Mouse (Mus musculus) T-helper 1 cell (primary cell): ENCODE data around the gene Afap1.

Source experiments
- in situ Hi-C: fragments of 300-600 bp; cut with MboI, MseI; formaldehyde crosslinking; loops from one replicate; pipeline ENCODE4 v1.15.1; 2025; ENCODE audit warnings: high pct_unique_total_duplicates

Afap1 gene

GRCm38 (mm10) chr5:35897147-35897546, 4.0 kb downstream of the Afap1 start:
- in situ Hi-C loops: no loop called here

- in situ Hi-C loops: no loop called here
Observed at GRCm38 (mm10) chr5:35898114-35898513, 5.0 kb downstream of the Afap1 start.

- in situ Hi-C loops: no loop called here
Observed at GRCm38 (mm10) chr5:35898994-35899393, 5.9 kb downstream of the Afap1 start.

GRCm38 (mm10) chr5:35900401-35901225, 7.5 kb downstream of the Afap1 start:
- in situ Hi-C loops: no loop called here

GRCm38 (mm10) chr5:35901226-35901809, 8.2 kb downstream of the Afap1 start:
- in situ Hi-C loops: no loop called here

- in situ Hi-C loops: no loop called here
Observed at GRCm38 (mm10) chr5:35903456-35903855, 10.3 kb downstream of the Afap1 start.

- in situ Hi-C loops: no loop called here
Observed at GRCm38 (mm10) chr5:35905283-35905682, 12.2 kb downstream of the Afap1 start.

DNA sequence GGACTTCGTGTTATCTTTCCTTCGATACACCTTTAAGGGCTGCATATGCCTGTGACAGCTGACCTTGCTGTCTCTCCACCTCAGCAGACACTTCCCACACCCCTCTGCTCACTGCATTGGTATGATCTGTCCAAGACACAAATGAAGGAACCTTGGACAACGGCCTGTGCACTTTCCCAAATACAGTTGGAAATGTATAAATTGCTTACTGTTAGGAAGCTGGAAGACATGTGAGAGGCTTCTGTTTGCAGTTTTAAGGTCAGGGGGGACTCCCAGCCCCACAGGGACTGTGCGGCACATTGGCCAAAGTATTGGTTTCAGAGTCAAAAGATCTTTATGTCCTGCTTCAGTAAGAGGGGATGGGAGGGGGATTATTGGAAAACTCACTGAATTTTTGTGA, 14.0 kb downstream of the Afap1 start:
- in situ Hi-C loops: no loop called here

- in situ Hi-C loops: no loop called here
Observed at GRCm38 (mm10) chr5:35907633-35908426, 14.7 kb downstream of the Afap1 start.

DNA sequence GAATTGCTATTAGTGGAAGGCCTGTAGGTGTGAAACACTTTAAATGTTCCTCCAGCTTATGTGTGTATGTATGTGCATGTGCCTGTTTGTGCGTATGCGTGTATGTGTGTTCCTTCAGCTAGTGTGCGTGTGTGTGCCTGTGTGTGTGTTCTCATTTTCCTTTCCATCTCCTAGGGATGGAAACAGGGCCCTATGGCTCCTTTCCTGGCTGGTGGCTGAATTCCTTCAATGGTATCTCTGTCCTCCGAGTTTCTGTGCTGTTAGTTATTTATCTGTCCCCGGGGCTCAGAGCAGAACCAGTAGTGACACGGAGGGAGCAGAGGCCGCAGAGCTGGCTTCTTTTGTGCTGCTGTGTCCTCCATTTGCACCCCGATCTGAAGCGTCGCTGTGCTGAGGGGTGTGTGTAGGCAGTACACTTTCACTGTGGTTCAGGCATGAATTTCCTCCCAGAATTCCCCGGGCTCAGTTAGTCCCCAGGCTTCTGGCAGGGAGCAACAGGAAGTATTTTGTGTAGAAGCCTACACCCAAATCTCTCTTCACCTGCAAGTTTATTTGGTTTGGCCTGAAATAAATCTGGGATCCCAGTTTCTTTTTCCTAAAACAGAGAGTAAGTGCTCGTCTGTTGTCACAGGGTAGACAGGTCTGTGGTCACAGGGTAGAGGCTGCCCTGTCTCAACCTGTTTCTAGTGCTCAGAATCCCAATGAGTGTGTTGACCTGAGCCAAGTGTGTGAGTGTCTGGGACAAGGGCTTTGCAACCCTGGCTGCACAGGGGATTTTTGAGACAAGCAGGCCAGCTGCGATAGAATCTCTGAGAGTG, 15.7 kb downstream of the Afap1 start:
- in situ Hi-C loops: no loop called here

DNA sequence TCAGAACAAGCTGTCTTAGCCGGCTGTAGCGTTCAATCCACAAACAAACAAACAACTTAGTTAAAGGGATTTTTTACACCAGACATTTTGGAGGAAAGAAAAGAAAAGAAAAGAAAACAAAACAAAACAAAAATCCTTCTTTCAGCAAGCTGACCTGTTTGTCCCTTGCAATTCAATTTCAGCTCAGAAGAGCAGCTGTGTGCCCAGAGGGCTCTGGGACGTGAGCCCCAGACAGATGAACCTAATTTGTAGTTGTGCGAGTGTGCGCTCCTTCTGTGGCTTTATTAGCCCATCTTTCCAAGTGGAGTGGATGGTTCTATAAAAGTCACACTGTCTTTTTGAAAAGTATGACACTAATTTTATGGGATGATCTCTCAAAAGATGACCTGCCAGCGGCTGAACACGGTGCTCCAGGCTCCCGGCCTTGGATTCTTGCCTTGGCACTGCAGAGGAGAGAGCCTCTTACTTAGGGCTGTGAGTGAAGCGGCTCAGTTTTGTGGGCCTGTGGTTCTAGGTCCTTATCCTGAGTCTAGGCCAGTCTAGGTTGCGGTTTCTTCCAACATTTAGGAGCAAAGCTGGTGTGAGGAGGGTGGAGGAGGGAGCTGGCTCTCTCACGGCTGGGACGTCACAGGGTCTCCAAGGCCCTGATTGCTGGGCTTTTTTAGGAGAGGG, 22.6 kb downstream of the Afap1 start:
- in situ Hi-C loops: no loop called here

DNA sequence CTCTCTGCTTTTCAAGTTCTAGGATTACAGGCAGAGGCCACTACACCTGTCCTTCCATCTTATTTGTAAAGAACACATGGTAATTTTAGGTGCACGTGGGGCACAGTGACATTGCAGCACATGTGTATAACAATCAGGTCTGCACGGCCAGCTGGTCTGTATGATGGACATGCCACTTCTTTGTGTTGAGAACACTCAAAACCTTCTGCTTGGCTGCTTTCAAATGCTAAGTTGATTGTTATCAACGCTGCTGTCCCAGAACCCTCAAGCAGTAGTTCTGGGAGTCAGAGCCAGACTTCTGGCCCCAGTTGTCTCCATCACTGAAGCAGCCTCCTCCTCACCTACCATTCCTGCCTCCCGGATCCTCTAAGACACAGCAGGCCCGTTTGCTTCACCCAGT, 23.5 kb downstream of the Afap1 start:
- in situ Hi-C loops: no loop called here

DNA sequence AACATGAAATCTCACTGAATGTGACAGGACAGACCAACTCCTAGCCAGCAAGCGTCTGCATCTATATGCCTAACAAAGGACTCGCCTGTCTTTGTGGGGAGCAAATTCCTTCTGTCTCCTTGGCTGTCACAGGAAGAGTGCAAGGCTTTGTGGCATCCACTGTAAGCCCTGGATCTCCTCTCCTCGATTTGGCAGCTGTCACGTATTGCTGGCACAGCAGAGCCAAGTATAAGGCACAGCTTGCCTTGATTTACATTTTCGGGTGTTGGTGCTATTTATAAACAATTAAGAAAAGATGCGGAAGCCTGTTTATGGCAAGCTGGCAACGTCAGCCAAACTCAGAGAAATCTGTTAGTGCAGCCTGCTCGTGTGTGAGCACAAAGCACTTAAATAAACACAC, 25.3 kb downstream of the Afap1 start:
- in situ Hi-C loops: no loop called here

- in situ Hi-C loops: no loop called here
Observed at GRCm38 (mm10) chr5:35920076-35920475, 27.0 kb downstream of the Afap1 start.

DNA sequence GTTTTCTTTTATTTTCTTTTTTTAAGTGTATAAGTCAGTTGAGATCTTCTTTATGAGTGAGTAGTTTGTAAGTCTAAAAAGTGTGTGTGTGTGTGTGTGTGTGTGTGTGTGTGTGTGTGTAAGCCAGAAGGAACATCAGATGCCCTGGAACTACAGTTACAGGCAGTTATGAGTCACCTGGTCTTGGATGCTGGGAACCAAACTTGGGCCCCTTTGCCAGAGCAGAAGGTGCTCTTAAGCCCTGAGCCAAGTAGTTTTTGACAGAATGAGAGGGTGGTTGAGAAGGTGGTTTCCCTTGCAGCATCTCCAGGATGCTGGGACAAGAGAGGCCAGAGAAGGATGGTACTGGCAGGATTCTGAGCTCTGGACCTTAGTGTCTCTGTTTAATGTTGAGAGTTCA, 27.4 kb downstream of the Afap1 start:
- in situ Hi-C loops: no loop called here

GRCm38 (mm10) chr5:35921141-35921540, 28.0 kb downstream of the Afap1 start:
- in situ Hi-C loops: no loop called here

DNA sequence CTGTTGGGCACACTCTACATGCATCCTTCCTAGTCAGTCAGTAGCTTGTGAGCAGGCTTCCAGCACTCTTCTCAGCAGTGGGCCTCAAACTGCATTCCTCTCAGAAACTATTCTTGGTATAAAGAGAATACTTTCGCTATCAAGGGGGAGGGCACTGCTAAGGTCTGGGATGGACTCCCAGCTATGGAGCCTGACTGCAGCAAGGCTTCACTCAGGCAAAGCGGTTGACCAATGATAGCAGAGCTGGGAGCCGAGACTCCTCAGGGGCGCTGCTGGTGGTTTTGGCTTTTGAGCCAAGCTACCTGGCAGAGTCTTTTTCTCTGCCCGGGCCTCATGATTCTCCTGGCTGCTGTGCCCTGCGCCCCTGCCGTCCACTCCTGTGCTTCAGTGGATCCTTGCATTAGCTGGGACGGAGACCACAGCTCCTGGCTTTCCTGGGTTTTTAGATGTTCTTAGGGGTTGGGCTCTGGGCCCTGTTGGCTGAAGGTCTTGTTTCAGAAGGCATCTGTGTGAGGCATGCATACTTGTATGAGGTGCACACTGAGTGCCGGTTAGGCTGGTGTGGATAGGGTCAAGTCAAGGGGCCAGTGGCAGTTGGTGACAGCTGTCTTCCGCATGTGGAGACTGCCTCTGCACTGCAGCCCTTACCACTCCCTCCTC, 28.6 kb downstream of the Afap1 start:
- in situ Hi-C loops: no loop called here

DNA sequence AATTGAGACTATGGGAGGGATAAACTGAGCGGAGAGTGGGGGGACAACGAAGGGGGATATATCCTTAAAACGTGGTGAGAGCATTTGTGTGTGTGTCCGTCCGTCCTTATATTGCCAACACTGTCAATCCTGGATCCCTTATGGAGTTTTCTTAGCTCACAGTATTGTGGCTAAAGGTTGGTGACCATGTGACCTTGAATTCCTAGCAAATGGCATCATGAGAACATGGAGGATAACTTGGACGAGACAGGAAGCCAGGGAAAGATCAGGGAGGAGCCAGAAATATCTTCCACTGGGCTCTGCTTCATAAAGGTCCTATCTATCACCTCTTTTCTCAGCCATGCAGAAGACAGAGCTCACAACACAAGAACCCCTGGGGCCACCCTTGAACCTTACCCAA, 30.3 kb downstream of the Afap1 start:
- in situ Hi-C loops: no loop called here

DNA sequence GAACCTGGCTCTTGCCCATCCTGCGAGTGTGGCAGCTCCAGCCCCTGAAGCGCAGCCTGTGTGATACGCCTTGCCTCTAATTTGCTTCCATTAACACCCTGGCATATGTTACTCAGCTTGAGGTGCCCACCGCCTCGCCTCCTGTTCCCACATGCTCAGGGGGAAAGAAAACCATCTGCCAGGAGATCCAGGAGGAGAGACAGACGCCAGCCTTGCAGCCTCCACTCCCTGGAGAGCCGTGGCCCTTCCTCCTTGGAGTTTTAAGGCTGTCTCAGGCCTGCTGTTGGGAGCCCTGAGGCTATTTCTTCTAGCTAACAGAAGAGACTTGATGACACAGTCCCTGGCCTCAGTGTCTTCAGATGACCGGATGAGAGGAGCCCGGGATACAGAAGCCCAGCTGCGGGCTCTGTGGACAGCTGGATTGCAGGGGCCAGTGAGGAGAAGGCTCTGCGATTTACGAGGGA, 32.1 kb downstream of the Afap1 start:
- in situ Hi-C loops: no loop called here

- in situ Hi-C loops: no loop called here
Observed at GRCm38 (mm10) chr5:35926511-35926910, 33.4 kb downstream of the Afap1 start.

DNA sequence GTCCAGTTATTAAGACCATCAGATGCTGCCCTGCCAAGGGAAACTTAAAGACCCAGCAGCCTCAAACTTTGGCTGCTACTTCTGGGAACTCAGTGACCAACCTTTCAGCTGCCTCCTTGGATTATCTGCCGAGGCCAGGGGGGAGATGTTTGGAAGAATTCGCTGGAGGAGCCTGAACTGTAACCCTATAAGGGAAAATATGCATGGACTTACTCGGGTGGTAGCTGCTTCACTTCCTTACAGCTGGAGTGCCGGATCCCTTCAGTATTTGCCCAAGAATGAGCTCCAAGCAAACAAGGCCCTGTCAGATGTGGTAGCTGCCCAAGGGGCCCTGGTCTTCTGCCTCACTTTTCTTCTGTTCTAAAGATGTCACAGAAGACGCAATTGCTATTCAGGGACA, 38.2 kb downstream of the Afap1 start:
- in situ Hi-C loops: no loop called here
